ENCODE assay signal across 18 mouse cellular contexts in the genomic region with DNA sequence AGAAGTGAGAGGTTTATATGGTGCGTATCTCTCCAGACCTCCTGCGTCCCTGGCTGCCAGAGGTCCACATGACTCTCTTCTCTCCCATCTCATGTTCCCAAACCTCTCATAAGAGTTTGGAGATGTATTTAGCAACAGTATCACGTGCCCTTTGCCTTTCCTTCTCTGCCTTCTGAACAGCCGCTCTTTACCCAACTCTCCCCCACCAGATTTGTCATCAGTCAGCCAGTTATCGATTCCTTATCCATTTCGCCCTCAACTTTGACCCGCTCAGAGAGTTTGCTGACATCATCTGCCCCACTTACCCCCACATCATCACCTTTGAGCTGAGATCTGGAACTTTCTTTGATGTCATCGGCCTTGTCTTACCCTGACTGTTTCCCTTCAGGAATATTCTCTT.
DNase-seq lines count a peak whose midpoint lies in the region; ATAC-seq and TF ChIP-seq lines count a peak whose summit lies in the region.
"Had no signal": no experiment of that assay in that cellular context is flagged by ENCODE, and none has a peak within 500 bp of the region (broad histone marks: within the 10 kb centered on the region; RNA-seq: fewer than 3 reads in every experiment).

No protein-coding gene starts in this region.

- H3K27ac ChIP-seq in liver, adult 2 months (replicated peaks; ENCODE audit: insufficient read depth, low read depth, low read length) = peak overlapping the region; percentile 27
- H3K27ac ChIP-seq in liver, embryonic 11.5 days (ENCODE audit: low read depth, low read length) = no peak overlapping the region
- peak overlapping the region; percentile 39; the same call in 1 of the 2 replicates for H3K27ac ChIP-seq in brown adipose tissue, adult 24 weeks (replicated peaks; ENCODE audit: low read depth, low read length)
- H3K27ac ChIP-seq in liver, embryonic 16.5 days (ENCODE audit: low read length) = peak overlapping the region; percentile 25; the same call in 1 of the 2 replicates
- H3K27ac ChIP-seq: embryonic facial prominence, embryonic 10.5 days; forebrain, embryonic 15.5 days; heart, embryonic 13.5 days; hindbrain, embryonic 15.5 days; limb, embryonic 12.5 days had no signal

- peak; percentile 91 for DNase-seq in heart, adult 11 months
- DNase-seq in heart, postnatal 4 days = no peak
- DNase-seq in liver, adult 2 months (ENCODE audit: extremely low read depth, low read depth, low spot score) = peak; percentile 100
- no peak for DNase-seq in liver, embryonic 11.5 days (ENCODE audit: low spot score)
- DNase-seq in layer of hippocampus, adult 11-12 months (ENCODE audit: low spot score) = no peak
- DNase-seq: cerebellum, adult 11 months; cerebellum, adult 9-11 months; layer of hippocampus, postnatal 36 days had no signal

- H3K9me3 ChIP-seq in liver, embryonic 11.5 days (ENCODE audit: control insufficient read depth, low read length) = no peaks in the 10 kb centered on the region
- no peaks in the 10 kb centered on the region for H3K9me3 ChIP-seq in liver, embryonic 16.5 days (replicated peaks; ENCODE audit: control insufficient read depth, low read length)
- H3K9me3 ChIP-seq: embryonic facial prominence, embryonic 10.5 days; forebrain, embryonic 15.5 days; heart, embryonic 13.5 days; hindbrain, embryonic 15.5 days; limb, embryonic 12.5 days had no signal

- no peak overlapping the region for H3K4me3 ChIP-seq in liver, adult 2 months (ENCODE audit: insufficient read depth, low read depth, low read length)
- no peak overlapping the region for H3K4me3 ChIP-seq in liver, embryonic 11.5 days (ENCODE audit: low read depth, low read length)
- H3K4me3 ChIP-seq in brown adipose tissue, adult 24 weeks (ENCODE audit: insufficient read depth, low read depth, low read length) = no peak overlapping the region
- H3K4me3 ChIP-seq in liver, embryonic 16.5 days (ENCODE audit: low read depth, low read length) = no peak overlapping the region
- H3K4me3 ChIP-seq: embryonic facial prominence, embryonic 10.5 days; forebrain, embryonic 15.5 days; heart, embryonic 13.5 days; hindbrain, embryonic 15.5 days; layer of hippocampus, adult 2 months; limb, embryonic 12.5 days had no signal

- H3K27me3 ChIP-seq in liver, adult 2 months (ENCODE audit: control insufficient read depth, insufficient read depth, low read length) = no peaks in the 10 kb centered on the region
- no peaks in the 10 kb centered on the region for H3K27me3 ChIP-seq in liver, embryonic 11.5 days (replicated peaks; ENCODE audit: control insufficient read depth, insufficient read depth, low read length)
- no peaks in the 10 kb centered on the region for H3K27me3 ChIP-seq in liver, embryonic 16.5 days (ENCODE audit: control insufficient read depth, insufficient read depth, low read depth, low read length)
- H3K27me3 ChIP-seq: forebrain, embryonic 15.5 days; heart, embryonic 13.5 days; hindbrain, embryonic 15.5 days; limb, embryonic 12.5 days had no signal

- no peak for TF ChIP-seq POLR2A in liver, adult 2 months (IDR thresholded peaks at IDR 0.05; ENCODE audit: extremely low read depth, insufficient read depth, low read length)

- no peak overlapping the region for H3K4me2 ChIP-seq in liver, embryonic 11.5 days
- no peak overlapping the region for H3K4me2 ChIP-seq in liver, embryonic 16.5 days (ENCODE audit: low read depth, low read length)
- H3K4me2 ChIP-seq: forebrain, embryonic 15.5 days; heart, embryonic 13.5 days; hindbrain, embryonic 15.5 days; limb, embryonic 12.5 days; lung, embryonic 14.5 days; midbrain, embryonic 11.5 days had no signal

- no peaks in the 10 kb centered on the region for H3K36me3 ChIP-seq in liver, adult 2 months (ENCODE audit: control insufficient read depth, insufficient read depth, low read length)
- no peaks in the 10 kb centered on the region for H3K36me3 ChIP-seq in liver, embryonic 11.5 days (ENCODE audit: control insufficient read depth, insufficient read depth, low read length)
- H3K36me3 ChIP-seq in liver, embryonic 16.5 days (ENCODE audit: control insufficient read depth, insufficient read depth) = no peaks in the 10 kb centered on the region
- H3K36me3 ChIP-seq: embryonic facial prominence, embryonic 10.5 days; forebrain, embryonic 15.5 days; heart, embryonic 13.5 days; hindbrain, embryonic 15.5 days; limb, embryonic 12.5 days had no signal

- H3K79me2 ChIP-seq in liver, adult 2 months (ENCODE audit: control insufficient read depth, insufficient read depth, low read length) = no peaks in the 10 kb centered on the region

- no peak overlapping the region for H3K9ac ChIP-seq in liver, adult 2 months (ENCODE audit: low read depth, low read length)
- no peak overlapping the region for H3K9ac ChIP-seq in liver, embryonic 11.5 days (ENCODE audit: low read depth, low read length)
- H3K9ac ChIP-seq in liver, embryonic 16.5 days (ENCODE audit: low read depth, low read length) = no peak overlapping the region
- H3K9ac ChIP-seq: forebrain, embryonic 15.5 days; heart, embryonic 13.5 days; hindbrain, embryonic 15.5 days; limb, embryonic 12.5 days; lung, embryonic 14.5 days had no signal

- peaks cover 26% of the 10 kb centered on the region for H3K4me1 ChIP-seq in liver, adult 2 months (ENCODE audit: control insufficient read depth, insufficient read depth, low read length)
- H3K4me1 ChIP-seq in liver, embryonic 11.5 days (replicated peaks; ENCODE audit: control insufficient read depth, insufficient read depth, low read length) = peaks cover 4% of the 10 kb centered on the region; the same call in 1 of the 2 replicates
- H3K4me1 ChIP-seq in brown adipose tissue, adult 24 weeks (ENCODE audit: control insufficient read depth, insufficient read depth, insufficient read length, low read length) = peaks cover 14% of the 10 kb centered on the region
- H3K4me1 ChIP-seq in liver, embryonic 16.5 days (ENCODE audit: control insufficient read depth, low read depth, low read length) = peaks cover 3% of the 10 kb centered on the region

- WGBS in liver, adult 2 months = 28% methylated on average over 8 of the region's 8 CpGs
- 70% methylated on average over 8 of the region's 8 CpGs for WGBS in liver, embryonic 11.5 days
- 51% methylated on average over 8 of the region's 8 CpGs for WGBS in liver, embryonic 16.5 days (ENCODE audit: insufficient replicate concordance)

- ATAC-seq in liver, embryonic 11.5 days (replicated peaks; ENCODE audit: low FRiP score) = no peak
- ATAC-seq in liver, embryonic 16.5 days (ENCODE audit: low read depth) = peak; percentile 77
- ATAC-seq: forebrain, embryonic 15.5 days had no signal

- no peak for TF ChIP-seq CTCF in liver, adult 2 months (IDR thresholded peaks at IDR 0.05; ENCODE audit: low read depth, low read length)

Comparison
In these comparisons a context has a peak if more than half of its experiments do, and no peak if none do; other contexts are left out.
1. DNase-seq: peak in heart, adult 11 months (single experiment) and liver, adult 2 months (single experiment); none in heart, postnatal 4 days (single experiment), liver, embryonic 11.5 days (single experiment) and layer of hippocampus, adult 11-12 months (single experiment).